Mouse (Mus musculus) adrenal gland, postnatal 0 days (tissue): ENCODE measurements around the gene Cck. TPM values are rescaled to one million over a fixed set of nuclear protein-coding genes. Genes with fewer than 3 reads are reported as not detected.

Experiments
- polyA plus RNA-seq: library from polyadenylated mRNA; unstranded; fragments of >200 nt; fragmentation: Nextera tagmentation; extraction: Ambion mirVana; gene quantifications from 2 replicates; pipeline ENCODE4 v1.2.1, GENCODE M21; 2015

The Cck gene
- polyA plus RNA-seq: not detected in 2 replicates

GRCm38 (mm10) chr9:121495529-121495928 lies at the start of gene Cck:
TSS of gene Cck (minus strand) at chr9:121495694.

Other genes with a start within 250 kb of the Cck start
- 93.2 and 106 TPM in 2 replicates for gene Ulk4, start 218.5 kb downstream of the Cck start, polyA plus RNA-seq
- gene Trak1, start 198.2 kb downstream of the Cck start, polyA plus RNA-seq: 13.1 and 13.4 TPM in 2 replicates
- gene Lyzl4, start 146.4 kb upstream of the Cck start, polyA plus RNA-seq: 0.33 TPM in 1 of 2 replicates, not detected in the other
- 0.06 and 0.22 TPM in 2 replicates for gene Vipr1, start 147.0 kb upstream of the Cck start, polyA plus RNA-seq
- 4.9 and 5.5 TPM in 2 replicates for gene Sec22c, start 209.8 kb upstream of the Cck start, polyA plus RNA-seq
- 170 and 246 TPM in 2 replicates for gene Ss18l2, start 214.6 kb upstream of the Cck start, polyA plus RNA-seq
- gene Nktr, start 223.5 kb upstream of the Cck start, polyA plus RNA-seq: 23.0 and 29.5 TPM in 2 replicates